Mouse (Mus musculus) lung, adult 10 weeks (tissue): Measurements from ENCODE around the gene Gm17545. TPM values are rescaled to one million over a fixed set of nuclear protein-coding genes. Genes with fewer than 3 reads are reported as not detected.

Experiments
- polyA plus RNA-seq: library from polyadenylated mRNA; stranded (reverse); fragments of 350-450 nt; fragmentation: Illumina TruSeq; extraction: RNeasy Lipid Tissue Mini Kit (QIAGEN cat#74804); gene quantifications from one replicate; pipeline ENCODE4 v1.2.3, GENCODE M21; 2014; ENCODE audit warnings: low read depth, low replicate concordance; ENCODE audit not compliant: insufficient read depth

The Gm17545 gene
- not detected for polyA plus RNA-seq

DNA sequence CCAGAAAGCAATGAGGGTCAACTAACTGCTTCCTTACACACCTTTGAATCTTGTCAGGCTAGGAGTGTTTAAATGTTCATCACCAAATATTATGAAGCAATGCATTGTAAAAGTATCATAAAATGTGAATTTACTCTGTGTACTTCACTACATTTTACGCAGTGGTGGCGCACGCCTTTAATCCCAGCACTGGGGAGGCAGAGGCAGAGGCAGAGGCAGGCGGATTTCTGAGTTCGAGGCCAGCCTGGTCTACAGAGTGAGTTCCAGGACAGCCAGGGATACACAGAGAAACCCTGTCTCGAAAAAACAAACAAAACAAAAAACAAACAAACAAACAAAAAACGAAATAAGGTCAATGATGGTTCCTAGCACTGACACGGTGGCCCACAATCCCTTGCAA lies at the start of gene Gm17545:
Gm17545 (plus strand) TSS at position 301 of the 400 bp plus-strand sequence.

DNA sequence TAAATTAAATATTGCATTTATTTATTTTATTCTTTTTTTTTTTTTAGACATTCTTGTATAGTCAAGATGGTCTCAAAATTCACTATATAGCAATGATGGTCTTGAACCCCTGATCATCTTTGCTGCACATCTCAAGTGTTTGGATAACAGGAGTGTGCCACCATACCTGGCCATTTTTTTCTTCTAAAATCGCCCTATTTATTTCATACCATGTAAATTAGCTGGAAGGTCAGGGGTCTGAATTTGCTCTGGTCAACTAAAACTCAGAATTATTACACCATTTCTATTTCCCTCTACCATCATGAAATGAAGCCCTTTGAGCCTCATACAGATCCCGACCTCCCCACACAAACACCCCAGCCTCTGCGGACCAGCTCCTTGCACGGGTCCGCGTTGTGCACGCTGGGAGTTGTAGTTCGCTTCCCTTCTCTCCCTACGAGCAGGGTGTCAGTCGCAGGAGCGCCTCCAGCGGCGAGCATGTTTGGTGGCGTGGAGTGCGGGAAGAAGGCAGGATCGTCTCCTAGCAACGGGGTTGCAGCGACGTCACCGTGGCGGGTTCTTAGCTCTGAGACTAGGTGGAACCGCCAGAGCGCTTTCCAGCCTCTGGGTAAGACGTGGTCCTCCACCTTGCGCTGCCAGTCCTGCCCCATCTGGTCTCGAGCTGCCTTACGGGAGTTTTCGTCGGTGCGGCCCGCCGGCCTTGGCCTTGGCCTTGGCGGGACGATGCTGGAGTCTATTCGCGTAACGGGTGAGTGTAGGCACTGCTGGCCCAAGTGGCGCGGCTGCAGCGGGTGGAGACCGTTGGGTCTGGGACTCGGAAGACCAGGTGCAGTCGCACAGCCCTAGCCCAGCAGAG lies 42.9 kb upstream of the Gm17545 start, which contains the start of gene 9530077C05Rik:
9530077C05Rik (plus strand) TSS at position 512 of the 856 bp plus-strand sequence.

DNA sequence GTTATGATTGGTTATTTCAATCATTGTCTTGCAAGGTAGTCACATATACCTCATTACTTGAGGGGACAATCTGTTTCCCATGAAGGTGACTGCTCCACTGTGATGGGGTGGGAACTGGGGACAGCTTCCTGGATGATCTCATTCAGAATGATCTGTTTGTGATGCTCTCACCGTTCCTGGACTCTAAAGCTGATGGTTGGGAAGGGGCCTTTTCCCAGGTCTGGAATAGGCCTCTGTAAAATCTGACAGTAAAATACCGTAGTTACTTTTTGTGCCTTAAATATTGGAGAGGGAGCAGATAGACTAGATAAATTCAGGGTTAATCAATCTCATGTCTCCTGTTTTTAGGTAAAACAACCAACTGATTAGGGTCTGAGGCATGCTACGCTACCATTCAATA lies 15.6 kb downstream of the Gm17545 start, which contains the start of gene Rp9:
Rp9 (minus strand) TSS at position 101 of the 400 bp plus-strand sequence.

DNA sequence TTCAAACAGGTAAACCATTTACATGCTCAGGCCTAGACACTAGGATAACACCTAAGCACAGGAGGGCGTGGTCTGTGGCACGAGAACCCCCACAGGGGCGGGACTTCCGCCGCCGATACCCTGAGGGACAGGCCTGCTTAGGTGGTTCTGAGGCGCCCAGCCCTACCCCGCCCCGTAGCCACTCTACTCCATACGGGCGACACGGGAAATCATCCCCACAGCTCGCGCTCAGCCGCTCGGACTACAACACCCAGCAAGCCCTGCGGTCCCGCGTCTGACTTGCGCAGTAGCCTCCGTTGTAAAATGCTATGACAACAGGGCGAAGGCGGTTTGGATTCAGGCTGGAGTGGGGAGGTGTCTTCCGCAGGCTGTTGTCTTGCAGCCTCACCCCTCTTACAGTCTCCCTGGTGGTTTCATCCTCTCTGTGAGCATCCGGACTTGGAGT lies 21.4 kb downstream of the Gm17545 start, which contains the start of gene Bbs9:
Bbs9 (plus strand) TSS at position 292 of the 445 bp plus-strand sequence.

Other genes with a start within 250 kb of the Gm17545 start
- gene Zfp809, start 228.6 kb upstream of the Gm17545 start, polyA plus RNA-seq: 13.0 TPM
- 0.14 TPM for gene Zfp599, start 194.4 kb upstream of the Gm17545 start, polyA plus RNA-seq
- 5.7 TPM for gene Zfp810, start 146.6 kb upstream of the Gm17545 start, polyA plus RNA-seq
- gene Anln, start 65.1 kb upstream of the Gm17545 start, polyA plus RNA-seq: 3.2 TPM
- 3.1 TPM for gene 9530077C05Rik, start 42.8 kb upstream of the Gm17545 start, polyA plus RNA-seq
- gene Rp9, start 15.5 kb downstream of the Gm17545 start, polyA plus RNA-seq: 44.6 TPM
- gene Bbs9, start 21.4 kb downstream of the Gm17545 start, polyA plus RNA-seq: 8.5 TPM